Mouse (Mus musculus): ENCODE results near the gene Cntnap5b.
"Not testable (repeated sequence)": the region's sequence is repeated elsewhere in the genome, so short reads cannot be mapped to it uniquely, and the experiment has no call there.

Cntnap5b gene

GRCm38 (mm10) chr1:99772614-99773013 is at the start of gene Cntnap5b:
TSS of gene Cntnap5b (plus strand) at chr1:99772765.
- DNase-seq = no peak

GRCm38 (mm10) chr1:99759996-99760395 is 12.6 kb upstream of the Cntnap5b start:
- DNase-seq = no peak

GRCm38 (mm10) chr1:99772183-99772582 is 382 bp upstream of the Cntnap5b start:
- DNase-seq = peak; percentile 46

- DNase-seq = peak; percentile 20
Measured at GRCm38 (mm10) chr1:99774144-99774543, 1.6 kb downstream of the Cntnap5b start.

GRCm38 (mm10) chr1:99813334-99814110 is 41.0 kb downstream of the Cntnap5b start:
- DNase-seq = no peak

GRCm38 (mm10) chr1:99872344-99872743 is 99.8 kb downstream of the Cntnap5b start:
- DNase-seq = no peak

GRCm38 (mm10) chr1:99907774-99908173 is 135.2 kb downstream of the Cntnap5b start:
- no peak for DNase-seq

- DNase-seq = no peak
Measured at GRCm38 (mm10) chr1:99943515-99943914, 170.9 kb downstream of the Cntnap5b start.

GRCm38 (mm10) chr1:99959428-99959987 is 186.9 kb downstream of the Cntnap5b start:
- DNase-seq = no peak

- no peak for DNase-seq
Measured at GRCm38 (mm10) chr1:99967300-99968089, 194.9 kb downstream of the Cntnap5b start.

- no peak for DNase-seq
Measured at GRCm38 (mm10) chr1:99970184-99971086, 197.9 kb downstream of the Cntnap5b start.

- not testable (repeated sequence) for DNase-seq
Measured at GRCm38 (mm10) chr1:100001226-100001625, 228.7 kb downstream of the Cntnap5b start.

GRCm38 (mm10) chr1:100006021-100006745 is 233.6 kb downstream of the Cntnap5b start:
- no peak for DNase-seq

GRCm38 (mm10) chr1:100041808-100042207 is 269.2 kb downstream of the Cntnap5b start:
- DNase-seq = no peak

- DNase-seq = no peak
Measured at GRCm38 (mm10) chr1:100079812-100080211, 307.2 kb downstream of the Cntnap5b start.

- DNase-seq = no peak
Measured at GRCm38 (mm10) chr1:100100516-100100915, 328.0 kb downstream of the Cntnap5b start.

- DNase-seq = no peak
Measured at GRCm38 (mm10) chr1:100101017-100101416, 328.5 kb downstream of the Cntnap5b start.

- DNase-seq = no peak
Measured at GRCm38 (mm10) chr1:100104343-100104742, 331.8 kb downstream of the Cntnap5b start.

GRCm38 (mm10) chr1:100122410-100122935 is 349.9 kb downstream of the Cntnap5b start:
- DNase-seq = no peak

- DNase-seq = no peak
Measured at GRCm38 (mm10) chr1:100163588-100164357, 391.2 kb downstream of the Cntnap5b start.

GRCm38 (mm10) chr1:100171566-100171965 is 399.0 kb downstream of the Cntnap5b start:
- DNase-seq = no peak
